Mouse (Mus musculus) spleen, adult 2 months (tissue): ENCODE data around the gene Tmprss11a.

Experiments used
- CTCF ChIP-seq: fragments of 200-500 bp; IDR thresholded peaks from 2 replicates; pipeline ENCODE4 v1.5.1; 2011; ENCODE audit warnings: mild to moderate bottlenecking, inconsistent platforms; ENCODE audit not compliant: insufficient read depth, insufficient read length, insufficient replicate concordance; ENCODE audit errors: extremely low read depth
- POLR2A ChIP-seq: fragments of 200-500 bp; IDR thresholded peaks from 2 replicates; pipeline ENCODE4 v1.6.1; 2011; ENCODE audit warnings: low read depth, low read length, inconsistent platforms

DNA sequence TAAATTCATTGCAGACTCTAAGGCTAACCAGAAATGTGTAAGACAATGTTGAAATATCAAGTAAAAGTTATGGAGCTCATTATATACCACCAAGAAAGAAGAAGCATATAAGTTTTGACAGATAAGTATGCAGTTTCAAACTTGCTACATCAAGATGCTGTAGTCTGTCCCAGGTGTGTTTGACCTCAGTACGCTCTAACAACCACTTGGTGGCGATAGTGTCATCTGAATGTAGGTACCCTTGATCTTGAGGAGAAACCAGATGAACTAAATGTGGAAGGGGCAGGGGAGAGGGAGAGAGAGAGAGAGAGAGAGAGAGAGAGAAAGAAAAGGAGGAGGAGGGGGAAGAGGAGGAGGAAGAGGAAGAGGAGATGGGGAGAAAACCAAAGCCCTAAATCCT is 36.1 kb downstream of the Tmprss11a start:
- TF ChIP-seq CTCF (no peak), POLR2A (no peak)
